Mouse (Mus musculus): Measurements from ENCODE around the gene Sgcb. TPM values are rescaled to one million over a fixed set of nuclear protein-coding genes. Genes with fewer than 3 reads are reported as not detected.

The Sgcb gene
- polyA plus RNA-seq, 1 experiment from 2014 or later = 25.5 TPM

GRCm38 (mm10) chr5:73615211-73615610 is 32.4 kb downstream of the Sgcb start:
- Histone ChIP-seq H3K4me2 (replicated peaks; ENCODE audit: low read depth, low read length) (no peak overlapping the region), H3K36me3 (ENCODE audit: insufficient read depth, low read length) (no peaks in the 10 kb centered on the region), H3K27me3 (ENCODE audit: insufficient read depth, low read length) (no peaks in the 10 kb centered on the region), H3K4me3 (ENCODE audit: low read length) (no peak overlapping the region), H3K9me3 (ENCODE audit: low read length) (no peaks in the 10 kb centered on the region), H3K4me1 (ENCODE audit: insufficient read depth, low read length) (no peaks in the 10 kb centered on the region), H3K9ac (replicated peaks; ENCODE audit: low read length) (no peak overlapping the region), H3K27ac (ENCODE audit: low read length) (no peak overlapping the region)
- 61% methylated on average over 7 of the region's 7 CpGs for WGBS
- no peak for ATAC-seq (ENCODE audit: low FRiP score, low TSS enrichment)

GRCm38 (mm10) chr5:73613296-73613695 is 34.3 kb downstream of the Sgcb start:
- H3K36me3 ChIP-seq (ENCODE audit: insufficient read depth, low read length) = no peaks in the 10 kb centered on the region
- no peak overlapping the region for H3K4me2 ChIP-seq (replicated peaks; ENCODE audit: low read depth, low read length)
- no peak overlapping the region for H3K27ac ChIP-seq (ENCODE audit: low read length)
- H3K27me3 ChIP-seq (ENCODE audit: insufficient read depth, low read length) = no peaks in the 10 kb centered on the region
- no peak overlapping the region for H3K9ac ChIP-seq (replicated peaks; ENCODE audit: low read length)
- no peaks in the 10 kb centered on the region for H3K4me1 ChIP-seq (ENCODE audit: insufficient read depth, low read length)
- H3K4me3 ChIP-seq (ENCODE audit: low read length) = no peak overlapping the region
- ATAC-seq (ENCODE audit: low FRiP score, low TSS enrichment) = no peak
- WGBS = 77% methylated on average over 8 of the region's 8 CpGs
- no peaks in the 10 kb centered on the region for H3K9me3 ChIP-seq (ENCODE audit: low read length)

- Histone ChIP-seq H3K27ac (ENCODE audit: low read length) (no peak overlapping the region), H3K4me3 (ENCODE audit: low read length) (no peak overlapping the region), H3K9ac (replicated peaks; ENCODE audit: low read length) (no peak overlapping the region), H3K4me1 (ENCODE audit: insufficient read depth, low read length) (no peaks in the 10 kb centered on the region), H3K36me3 (ENCODE audit: insufficient read depth, low read length) (no peaks in the 10 kb centered on the region), H3K9me3 (ENCODE audit: low read length) (no peaks in the 10 kb centered on the region), H3K27me3 (ENCODE audit: insufficient read depth, low read length) (no peaks in the 10 kb centered on the region), H3K4me2 (replicated peaks; ENCODE audit: low read depth, low read length) (no peak overlapping the region)
- WGBS = 95% methylated on average over 4 of the region's 4 CpGs
- ATAC-seq (ENCODE audit: low FRiP score, low TSS enrichment) = no peak
Measured at GRCm38 (mm10) chr5:73611071-73611470, 36.5 kb downstream of the Sgcb start.

GRCm38 (mm10) chr5:73604964-73605363 is 42.6 kb downstream of the Sgcb start:
- H3K9ac ChIP-seq (replicated peaks; ENCODE audit: low read length) = no peak overlapping the region
- H3K4me1 ChIP-seq (ENCODE audit: insufficient read depth, low read length) = no peaks in the 10 kb centered on the region
- no peaks in the 10 kb centered on the region for H3K27me3 ChIP-seq (ENCODE audit: insufficient read depth, low read length)
- no peak overlapping the region for H3K27ac ChIP-seq (ENCODE audit: low read length)
- H3K4me3 ChIP-seq (ENCODE audit: low read length) = no peak overlapping the region
- H3K9me3 ChIP-seq (ENCODE audit: low read length) = no peaks in the 10 kb centered on the region
- no peaks in the 10 kb centered on the region for H3K36me3 ChIP-seq (ENCODE audit: insufficient read depth, low read length)
- 76% methylated on average over 6 of the region's 6 CpGs for WGBS
- ATAC-seq (ENCODE audit: low FRiP score, low TSS enrichment) = no peak
- no peak overlapping the region for H3K4me2 ChIP-seq (replicated peaks; ENCODE audit: low read depth, low read length)

- ATAC-seq (ENCODE audit: low FRiP score, low TSS enrichment) = no peak
- WGBS = 91% methylated on average over 6 of the region's 6 CpGs
- no peaks in the 10 kb centered on the region for H3K4me1 ChIP-seq (ENCODE audit: insufficient read depth, low read length)
- H3K27ac ChIP-seq (ENCODE audit: low read length) = no peak overlapping the region
- no peak overlapping the region for H3K4me2 ChIP-seq (replicated peaks; ENCODE audit: low read depth, low read length)
- no peak overlapping the region for H3K9ac ChIP-seq (replicated peaks; ENCODE audit: low read length)
- no peaks in the 10 kb centered on the region for H3K9me3 ChIP-seq (ENCODE audit: low read length)
- no peaks in the 10 kb centered on the region for H3K27me3 ChIP-seq (ENCODE audit: insufficient read depth, low read length)
- no peaks in the 10 kb centered on the region for H3K36me3 ChIP-seq (ENCODE audit: insufficient read depth, low read length)
- no peak overlapping the region for H3K4me3 ChIP-seq (ENCODE audit: low read length)
Measured at GRCm38 (mm10) chr5:73604542-73604941, 43.0 kb downstream of the Sgcb start.

GRCm38 (mm10) chr5:73602865-73603264 is 44.7 kb downstream of the Sgcb start:
- Histone ChIP-seq H3K4me3 (ENCODE audit: low read length) (no peak overlapping the region), H3K4me1 (ENCODE audit: insufficient read depth, low read length) (no peaks in the 10 kb centered on the region), H3K36me3 (ENCODE audit: insufficient read depth, low read length) (no peaks in the 10 kb centered on the region), H3K27me3 (ENCODE audit: insufficient read depth, low read length) (no peaks in the 10 kb centered on the region), H3K9ac (replicated peaks; ENCODE audit: low read length) (no peak overlapping the region), H3K4me2 (replicated peaks; ENCODE audit: low read depth, low read length) (no peak overlapping the region), H3K9me3 (ENCODE audit: low read length) (no peaks in the 10 kb centered on the region), H3K27ac (ENCODE audit: low read length) (no peak overlapping the region)
- ATAC-seq (ENCODE audit: low FRiP score, low TSS enrichment) = no peak
- WGBS = 73% methylated on average over 3 of the region's 3 CpGs

GRCm38 (mm10) chr5:73601361-73601763 is 46.2 kb downstream of the Sgcb start:
- no peaks in the 10 kb centered on the region for H3K27me3 ChIP-seq (ENCODE audit: insufficient read depth, low read length)
- H3K4me3 ChIP-seq (ENCODE audit: low read length) = no peak overlapping the region
- no peaks in the 10 kb centered on the region for H3K4me1 ChIP-seq (ENCODE audit: insufficient read depth, low read length)
- WGBS = 78% methylated on average over 8 of the region's 8 CpGs
- H3K4me2 ChIP-seq (replicated peaks; ENCODE audit: low read depth, low read length) = no peak overlapping the region
- H3K27ac ChIP-seq (ENCODE audit: low read length) = no peak overlapping the region
- no peak for ATAC-seq (ENCODE audit: low FRiP score, low TSS enrichment)
- H3K36me3 ChIP-seq (ENCODE audit: insufficient read depth, low read length) = no peaks in the 10 kb centered on the region
- no peaks in the 10 kb centered on the region for H3K9me3 ChIP-seq (ENCODE audit: low read length)
- H3K9ac ChIP-seq (replicated peaks; ENCODE audit: low read length) = no peak overlapping the region

GRCm38 (mm10) chr5:73599991-73600390 is 47.6 kb downstream of the Sgcb start:
- H3K9ac ChIP-seq (replicated peaks; ENCODE audit: low read length) = no peak overlapping the region

GRCm38 (mm10) chr5:73598943-73599695 is 48.5 kb downstream of the Sgcb start:
- H3K27ac ChIP-seq (ENCODE audit: low read length) = no peak overlapping the region
- no peak for ATAC-seq (ENCODE audit: low FRiP score, low TSS enrichment)
- no peak overlapping the region for H3K9ac ChIP-seq (replicated peaks; ENCODE audit: low read length)
- H3K9me3 ChIP-seq (ENCODE audit: low read length) = no peaks in the 10 kb centered on the region
- no peak overlapping the region for H3K4me3 ChIP-seq (ENCODE audit: low read length)
- H3K4me1 ChIP-seq (ENCODE audit: insufficient read depth, low read length) = no peaks in the 10 kb centered on the region
- WGBS = 66% methylated on average over 5 of the region's 5 CpGs
- no peak overlapping the region for H3K4me2 ChIP-seq (replicated peaks; ENCODE audit: low read depth, low read length)
- no peaks in the 10 kb centered on the region for H3K27me3 ChIP-seq (ENCODE audit: insufficient read depth, low read length)
- H3K36me3 ChIP-seq (ENCODE audit: insufficient read depth, low read length) = no peaks in the 10 kb centered on the region

More at GRCm38 (mm10) chr5:73599991-73600390, 47.6 kb downstream of the Sgcb start:
- no peaks in the 10 kb centered on the region for H3K27me3 ChIP-seq (ENCODE audit: insufficient read depth, low read length)
- WGBS = 44% methylated on average over 2 of the region's 2 CpGs
- no peaks in the 10 kb centered on the region for H3K36me3 ChIP-seq (ENCODE audit: insufficient read depth, low read length)
- no peaks in the 10 kb centered on the region for H3K4me1 ChIP-seq (ENCODE audit: insufficient read depth, low read length)
- H3K27ac ChIP-seq (ENCODE audit: low read length) = no peak overlapping the region
- no peak for ATAC-seq (ENCODE audit: low FRiP score, low TSS enrichment)
- no peak overlapping the region for H3K4me2 ChIP-seq (replicated peaks; ENCODE audit: low read depth, low read length)
- no peak overlapping the region for H3K4me3 ChIP-seq (ENCODE audit: low read length)
- no peaks in the 10 kb centered on the region for H3K9me3 ChIP-seq (ENCODE audit: low read length)

- no peaks in the 10 kb centered on the region for H3K36me3 ChIP-seq (ENCODE audit: insufficient read depth, low read length)
- ATAC-seq (ENCODE audit: low FRiP score, low TSS enrichment) = no peak
- H3K9ac ChIP-seq (replicated peaks; ENCODE audit: low read length) = no peak overlapping the region
- 62% methylated on average over 3 of the region's 3 CpGs for WGBS
- H3K4me1 ChIP-seq (ENCODE audit: insufficient read depth, low read length) = no peaks in the 10 kb centered on the region
- no peak overlapping the region for H3K27ac ChIP-seq (ENCODE audit: low read length)
- no peaks in the 10 kb centered on the region for H3K9me3 ChIP-seq (ENCODE audit: low read length)
- H3K27me3 ChIP-seq (ENCODE audit: insufficient read depth, low read length) = no peaks in the 10 kb centered on the region
- H3K4me2 ChIP-seq (replicated peaks; ENCODE audit: low read depth, low read length) = no peak overlapping the region
- H3K4me3 ChIP-seq (ENCODE audit: low read length) = no peak overlapping the region
Measured at GRCm38 (mm10) chr5:73587119-73587518, 60.5 kb downstream of the Sgcb start.

Measured in kidney, embryonic 16.5 days (tissue).